Mouse (Mus musculus): Measurements from ENCODE around the gene Nipsnap3a. TPM values are rescaled to one million over a fixed set of nuclear protein-coding genes. Genes with fewer than 3 reads are reported as not detected.
A peak's percentile ranks its signal among the peaks of the same experiment; 100 is the strongest.

The Nipsnap3a gene
- polyA plus RNA-seq, 1 experiment: not detected

- H3ac ChIP-seq (ENCODE audit: control insufficient read depth, insufficient read length): no peak overlapping the region
- H3K4me2 ChIP-seq (ENCODE audit: low read depth): no peak overlapping the region
- no peaks in the 10 kb centered on the region for H3K27me3 ChIP-seq (ENCODE audit: control insufficient read depth, insufficient read depth, insufficient read length)
- TF ChIP-seq POLR2AphosphoS2 (IDR thresholded peaks at IDR 0.05; ENCODE audit: insufficient read length, low read depth) (no peak), MYOG (IDR thresholded peaks at IDR 0.05; ENCODE audit: control insufficient read depth in 1 of 3, insufficient read depth in 1 of 3, insufficient read length in 2 of 3, low read depth in 2 of 3) (no peak), TCF12 (IDR thresholded peaks at IDR 0.05; ENCODE audit: insufficient read depth, poor library complexity, severe bottlenecking) (no peak), MYOD1 (IDR thresholded peaks at IDR 0.05; ENCODE audit: control insufficient read depth in 1 of 3, insufficient read length in 2 of 3, low read depth in 2 of 3) (no peak), MAX (IDR thresholded peaks at IDR 0.05; ENCODE audit: low read depth) (no peak)
- H3K4me3 ChIP-seq: no peak overlapping the region
- peaks cover 8% of the 10 kb centered on the region for H3K36me3 ChIP-seq (ENCODE audit: control insufficient read depth, insufficient read depth)
- no peaks in the 10 kb centered on the region for H3K79me2 ChIP-seq (ENCODE audit: control insufficient read depth, insufficient read depth)
Observed at GRCm38 (mm10) chr4:53023189-53023925, 34.3 kb downstream of the Nipsnap3a start.

GRCm38 (mm10) chr4:53024397-53024796 lies 35.3 kb downstream of the Nipsnap3a start:
- no peak overlapping the region for H3K4me3 ChIP-seq
- H3K36me3 ChIP-seq (ENCODE audit: control insufficient read depth, insufficient read depth): peaks cover 5% of the 10 kb centered on the region
- no peak overlapping the region for H3K4me2 ChIP-seq (ENCODE audit: low read depth)
- no peak overlapping the region for H3ac ChIP-seq (ENCODE audit: control insufficient read depth, insufficient read length)
- H3K79me2 ChIP-seq (ENCODE audit: control insufficient read depth, insufficient read depth): no peaks in the 10 kb centered on the region
- no peaks in the 10 kb centered on the region for H3K27me3 ChIP-seq (ENCODE audit: control insufficient read depth, insufficient read depth, insufficient read length)
- TF ChIP-seq SRF (IDR thresholded peaks at IDR 0.05; ENCODE audit: control insufficient read depth, insufficient read length, low read depth): no peak

DNA sequence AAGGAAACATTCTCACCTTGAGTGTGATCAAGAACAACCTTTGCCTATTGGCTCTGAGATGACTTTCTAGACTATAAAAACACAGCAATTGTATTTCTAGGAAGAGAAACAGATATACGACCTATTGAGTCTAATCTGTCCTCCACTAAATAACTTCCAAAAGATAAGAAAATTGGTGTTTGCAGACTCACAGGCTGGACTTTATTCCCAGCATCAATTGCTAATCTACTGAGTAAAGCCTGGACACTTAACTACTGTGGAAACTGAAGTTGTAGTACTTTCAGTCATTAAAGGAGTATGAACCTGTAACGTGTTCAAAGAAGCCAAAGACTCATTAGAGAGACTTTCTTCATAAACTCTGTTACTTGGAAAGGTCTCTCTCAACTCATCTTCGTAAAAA lies 38.7 kb downstream of the Nipsnap3a start:
- no peaks in the 10 kb centered on the region for H3K36me3 ChIP-seq (ENCODE audit: control insufficient read depth, insufficient read depth)
- H3K4me3 ChIP-seq: no peak overlapping the region
- no peaks in the 10 kb centered on the region for H3K79me2 ChIP-seq (ENCODE audit: control insufficient read depth, insufficient read depth)
- TF ChIP-seq POLR2A (IDR thresholded peaks at IDR 0.05; ENCODE audit: insufficient read length, low read depth): no peak
- no peak for TF ChIP-seq MYOD1 (IDR thresholded peaks at IDR 0.05; ENCODE audit: control insufficient read depth in 1 of 3, insufficient read length in 2 of 3, low read depth in 2 of 3)
- no peak for TF ChIP-seq MYOG (IDR thresholded peaks at IDR 0.05; ENCODE audit: control insufficient read depth in 1 of 3, insufficient read depth in 1 of 3, insufficient read length in 2 of 3, low read depth in 2 of 3)
- no peak for TF ChIP-seq USF1 (IDR thresholded peaks at IDR 0.05; ENCODE audit: low read depth)
- TF ChIP-seq TCF12 (IDR thresholded peaks at IDR 0.05; ENCODE audit: insufficient read depth, poor library complexity, severe bottlenecking): no peak
- TF ChIP-seq CEBPB (IDR thresholded peaks at IDR 0.05; ENCODE audit: insufficient read depth, poor library complexity, severe bottlenecking): no peak
- TF ChIP-seq E2F4 (IDR thresholded peaks at IDR 0.05; ENCODE audit: insufficient read depth): no peak
- no peak for TF ChIP-seq TCF3 (IDR thresholded peaks at IDR 0.05; ENCODE audit: insufficient read length, low read depth)
- no peak for TF ChIP-seq MAX (IDR thresholded peaks at IDR 0.05; ENCODE audit: low read depth)
- TF ChIP-seq SRF (IDR thresholded peaks at IDR 0.05; ENCODE audit: control insufficient read depth, insufficient read length, low read depth): no peak
- TF ChIP-seq REST (IDR thresholded peaks at IDR 0.05; ENCODE audit: insufficient read depth, insufficient read length): no peak
- no peak for TF ChIP-seq POLR2AphosphoS2 (IDR thresholded peaks at IDR 0.05; ENCODE audit: insufficient read length, low read depth)
- no peak overlapping the region for H3K4me2 ChIP-seq (ENCODE audit: low read depth)
- no peak overlapping the region for H3ac ChIP-seq (ENCODE audit: control insufficient read depth, insufficient read length)
- H3K27me3 ChIP-seq (ENCODE audit: control insufficient read depth, insufficient read depth, insufficient read length): no peaks in the 10 kb centered on the region

- Histone ChIP-seq H3ac (ENCODE audit: control insufficient read depth, insufficient read length) (no peak overlapping the region), H3K4me3 (no peak overlapping the region), H3K79me2 (ENCODE audit: control insufficient read depth, insufficient read depth) (no peaks in the 10 kb centered on the region), H3K4me2 (ENCODE audit: low read depth) (no peak overlapping the region), H3K36me3 (ENCODE audit: control insufficient read depth, insufficient read depth) (no peaks in the 10 kb centered on the region), H3K27me3 (ENCODE audit: control insufficient read depth, insufficient read depth, insufficient read length) (no peaks in the 10 kb centered on the region)
- TF ChIP-seq SRF (IDR thresholded peaks at IDR 0.05; ENCODE audit: control insufficient read depth, insufficient read length, low read depth): no peak
- no peak for TF ChIP-seq REST (IDR thresholded peaks at IDR 0.05; ENCODE audit: insufficient read depth, insufficient read length)
- TF ChIP-seq MYOD1 (IDR thresholded peaks at IDR 0.05; ENCODE audit: control insufficient read depth in 1 of 3, insufficient read length in 2 of 3, low read depth in 2 of 3): no peak
- TF ChIP-seq TCF3 (IDR thresholded peaks at IDR 0.05; ENCODE audit: insufficient read length, low read depth): no peak
- no peak for TF ChIP-seq MYOG (IDR thresholded peaks at IDR 0.05; ENCODE audit: control insufficient read depth in 1 of 3, insufficient read depth in 1 of 3, insufficient read length in 2 of 3, low read depth in 2 of 3)
- TF ChIP-seq CEBPB (IDR thresholded peaks at IDR 0.05; ENCODE audit: insufficient read depth, poor library complexity, severe bottlenecking): no peak
- no peak for TF ChIP-seq POLR2A (IDR thresholded peaks at IDR 0.05; ENCODE audit: insufficient read length, low read depth)
- TF ChIP-seq E2F4 (IDR thresholded peaks at IDR 0.05; ENCODE audit: insufficient read depth): no peak
- no peak for TF ChIP-seq TCF12 (IDR thresholded peaks at IDR 0.05; ENCODE audit: insufficient read depth, poor library complexity, severe bottlenecking)
- no peak for TF ChIP-seq POLR2AphosphoS2 (IDR thresholded peaks at IDR 0.05; ENCODE audit: insufficient read length, low read depth)
- no peak for TF ChIP-seq MAX (IDR thresholded peaks at IDR 0.05; ENCODE audit: low read depth)
- TF ChIP-seq USF1 (IDR thresholded peaks at IDR 0.05; ENCODE audit: low read depth): no peak
Observed at GRCm38 (mm10) chr4:53030326-53030948, 41.4 kb downstream of the Nipsnap3a start.

GRCm38 (mm10) chr4:53043819-53044218 lies 54.7 kb downstream of the Nipsnap3a start:
- no peak overlapping the region for H3K4me2 ChIP-seq (ENCODE audit: low read depth)
- TF ChIP-seq SRF (IDR thresholded peaks at IDR 0.05; ENCODE audit: control insufficient read depth, insufficient read length, low read depth) (no peak), TCF3 (IDR thresholded peaks at IDR 0.05; ENCODE audit: insufficient read length, low read depth) (no peak), MYOD1 (IDR thresholded peaks at IDR 0.05; ENCODE audit: control insufficient read depth in 1 of 3, insufficient read length in 2 of 3, low read depth in 2 of 3) (peak in 1 of 3 experiments; percentile 45), USF1 (IDR thresholded peaks at IDR 0.05; ENCODE audit: low read depth) (no peak), POLR2A (IDR thresholded peaks at IDR 0.05; ENCODE audit: insufficient read length, low read depth) (no peak), POLR2AphosphoS2 (IDR thresholded peaks at IDR 0.05; ENCODE audit: insufficient read length, low read depth) (no peak), MAX (IDR thresholded peaks at IDR 0.05; ENCODE audit: low read depth) (no peak), TCF12 (IDR thresholded peaks at IDR 0.05; ENCODE audit: insufficient read depth, poor library complexity, severe bottlenecking) (no peak)
- H3K79me2 ChIP-seq (ENCODE audit: control insufficient read depth, insufficient read depth): no peaks in the 10 kb centered on the region
- no peak overlapping the region for H3K4me3 ChIP-seq
- no peak overlapping the region for H3ac ChIP-seq (ENCODE audit: control insufficient read depth, insufficient read length)
- H3K36me3 ChIP-seq (ENCODE audit: control insufficient read depth, insufficient read depth): no peaks in the 10 kb centered on the region
- no peaks in the 10 kb centered on the region for H3K27me3 ChIP-seq (ENCODE audit: control insufficient read depth, insufficient read depth, insufficient read length)

Data from myocyte (in vitro differentiated cells).